Mouse (Mus musculus) heart, embryonic 16.5 days (tissue): ENCODE measurements around the gene Kcnk7. TPM values are rescaled to one million over a fixed set of nuclear protein-coding genes. Genes with fewer than 3 reads are reported as not detected.
A peak's percentile ranks its signal among the peaks of the same experiment; 100 is the strongest.

Experiments used
- ATAC-seq: fragments of 200-750 bp; cut with Nextera tagmentation; replicated peaks from 2 replicates; pipeline ENCODE4 v1.8.0; 2017; ENCODE audit warnings: moderate number of reproducible peaks; ENCODE audit not compliant: insufficient read depth, low FRiP score; ENCODE audit errors: extremely low read depth
- H3K27ac ChIP-seq: fragments of 300-500 bp; sonication (generic); 2 replicates; pipeline ENCODE4 v1.5.1; 2014; ENCODE audit warnings: mild to moderate bottlenecking, low read length, control low read depth, moderate library complexity
- H3K27me3 ChIP-seq: fragments of 300-500 bp; sonication (generic); 2 replicates; pipeline ENCODE4 v1.6.1; 2014; ENCODE audit warnings: low read length, mixed read lengths; ENCODE audit not compliant: control insufficient read depth, insufficient read depth
- H3K36me3 ChIP-seq: fragments of 300-500 bp; sonication (generic); 2 replicates; pipeline ENCODE4 v1.6.1; 2014; ENCODE audit not compliant: control insufficient read depth, insufficient read depth
- H3K4me1 ChIP-seq: fragments of 300-500 bp; sonication (generic); 2 replicates; pipeline ENCODE4 v1.6.1; 2014; ENCODE audit warnings: low read length, mixed read lengths; ENCODE audit not compliant: control insufficient read depth, insufficient read depth
- H3K4me2 ChIP-seq: fragments of 300-500 bp; sonication (generic); 2 replicates; pipeline ENCODE4 v1.6.1; 2014; ENCODE audit warnings: low read depth, mild to moderate bottlenecking, control low read depth, low read length
- H3K4me3 ChIP-seq: fragments of 300-500 bp; sonication (generic); 2 replicates; pipeline ENCODE4 v1.5.1; 2014; ENCODE audit warnings: mild to moderate bottlenecking, control low read depth, low read length
- H3K9ac ChIP-seq: fragments of 300-500 bp; sonication (generic); 2 replicates; pipeline ENCODE4 v1.6.1; 2014; ENCODE audit warnings: low read length, control low read depth
- H3K9me3 ChIP-seq: fragments of 300-500 bp; sonication (generic); replicated peaks from 2 replicates; pipeline ENCODE4 v1.6.1; 2016; ENCODE audit warnings: low read length; ENCODE audit not compliant: control insufficient read depth
- WGBS: fragments of 180-500 bp; shearing (Covaris S2); extraction: QIAGEN DNeasy Blood & Tissue Kit; methylation state at CpG from one replicate; pipeline ENCODE4 v1.1.7; 2014; 5-methylcytosine and 5-hydroxymethylcytosine counted together
- microRNA-seq: library from miRNA; unstranded; fragments of <30 nt; microRNA quantifications from one replicate; pipeline ENCODE4, GENCODE M21; 2017
- polyA plus RNA-seq: library from polyadenylated mRNA; unstranded; fragments of >200 nt; fragmentation: Nextera tagmentation; extraction: Ambion mirVana; gene quantifications from 2 replicates; pipeline ENCODE4 v1.2.1, GENCODE M21; 2015

Gene Kcnk7
- polyA plus RNA-seq, 1 experiment from 2014 or later, result 0.18 TPM

DNA sequence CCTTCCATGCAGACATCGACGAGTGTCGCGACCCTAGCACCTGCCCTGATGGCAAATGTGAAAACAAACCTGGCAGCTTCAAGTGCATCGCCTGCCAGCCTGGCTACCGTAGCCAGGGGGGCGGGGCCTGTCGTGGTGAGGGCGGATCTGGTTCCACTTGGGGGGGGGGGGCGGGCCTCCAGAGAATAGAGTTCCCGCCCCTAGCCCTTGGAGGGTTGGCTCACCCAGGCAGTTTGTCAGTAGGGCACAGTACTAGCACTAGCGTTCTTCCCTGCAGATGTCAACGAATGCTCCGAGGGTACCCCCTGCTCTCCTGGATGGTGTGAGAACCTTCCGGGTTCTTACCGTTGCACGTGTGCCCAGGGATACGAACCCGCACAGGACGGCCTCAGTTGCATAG, 47.6 kb downstream of the Kcnk7 start:
- Histone ChIP-seq H3K27ac (no peak overlapping the region), H3K4me3 (no peak overlapping the region), H3K36me3 (0 out of 2 replicates have a peak, but pooled peaks cover 2% of the 10 kb centered on the region), H3K9me3 (no peaks in the 10 kb centered on the region), H3K4me1 (peaks cover 10% of the 10 kb centered on the region), H3K4me2 (no peak overlapping the region), H3K9ac (no peak overlapping the region), H3K27me3 (peaks cover 31% of the 10 kb centered on the region)
- WGBS, result 20% methylated on average over 20 of the region's 20 CpGs
- no peak for ATAC-seq

DNA sequence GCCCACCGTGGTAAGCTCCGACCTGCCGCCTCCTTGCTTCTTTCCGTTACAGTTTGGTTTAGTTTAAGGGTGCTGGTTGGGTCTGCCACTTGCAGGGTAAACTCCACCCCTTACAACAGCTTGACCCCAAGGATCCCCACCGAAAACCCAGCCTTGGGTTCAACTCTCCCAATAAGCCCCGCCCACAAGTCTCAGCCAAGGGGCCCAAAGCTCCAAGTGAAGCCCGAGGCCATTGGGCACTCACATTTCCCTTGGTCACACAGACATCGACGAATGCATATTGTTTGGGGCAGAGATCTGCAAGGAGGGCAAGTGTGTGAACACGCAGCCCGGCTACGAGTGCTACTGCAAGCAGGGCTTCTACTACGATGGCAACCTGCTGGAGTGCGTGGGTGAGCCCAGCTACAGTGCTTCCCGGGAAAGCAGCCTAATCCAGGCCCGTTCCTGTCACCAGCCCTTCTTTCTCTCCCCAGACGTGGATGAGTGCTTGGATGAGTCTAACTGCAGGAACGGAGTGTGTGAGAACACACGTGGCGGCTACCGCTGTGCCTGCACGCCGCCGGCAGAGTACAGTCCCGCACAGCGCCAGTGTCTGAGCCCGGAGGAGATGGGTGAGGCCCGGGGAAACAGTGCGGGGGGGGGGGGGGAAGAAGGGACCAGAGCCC, 52.3 kb downstream of the Kcnk7 start:
- Histone ChIP-seq H3K9me3 (no peaks in the 10 kb centered on the region), H3K36me3 (peaks cover 36% of the 10 kb centered on the region), H3K27me3 (peaks cover 8% of the 10 kb centered on the region; the same call in 1 of the 2 replicates), H3K9ac (peak overlapping the region; percentile 45), H3K4me2 (peak overlapping the region; percentile 57), H3K27ac (no peak overlapping the region), H3K4me1 (peaks cover 10% of the 10 kb centered on the region), H3K4me3 (peak overlapping the region; percentile 28)
- peak; percentile 54 for ATAC-seq
- 21% methylated on average over 29 of the region's 29 CpGs for WGBS

Small RNA genes lying within 50 kb of the gene (microRNA-seq; reads per million reads assigned to microRNA genes)
- not detected for gene Mir6987

Other genes starting within 250 kb of the Kcnk7 start
- gene Ccdc85b, start 246.5 kb upstream of the Kcnk7 start, polyA plus RNA-seq, result 7.6 and 8.0 TPM in 2 replicates
- 108 TPM in 2 replicates for gene Fibp, start 243.8 kb upstream of the Kcnk7 start, polyA plus RNA-seq
- gene Ctsw, start 235.9 kb upstream of the Kcnk7 start, polyA plus RNA-seq, result 3.1 and 7.4 TPM in 2 replicates
- 62.7 and 76.1 TPM in 2 replicates for gene Efemp2, start 230.4 kb upstream of the Kcnk7 start, polyA plus RNA-seq
- 50.1 and 52.9 TPM in 2 replicates for gene Mus81, start 216.0 kb upstream of the Kcnk7 start, polyA plus RNA-seq
- gene Cfl1, start 213.9 kb upstream of the Kcnk7 start, polyA plus RNA-seq, result 1,696 and 1,829 TPM in 2 replicates
- gene 1700020D05Rik, start 200.6 kb upstream of the Kcnk7 start, polyA plus RNA-seq, result not detected in 2 replicates
- gene Snx32, start 193.8 kb upstream of the Kcnk7 start, polyA plus RNA-seq, result 17.2 and 18.3 TPM in 2 replicates
- 0.54 and 0.61 TPM in 2 replicates for gene Ovol1, start 143.7 kb upstream of the Kcnk7 start, polyA plus RNA-seq
- gene Ap5b1, start 136.3 kb upstream of the Kcnk7 start, polyA plus RNA-seq, result 3.8 and 4.0 TPM in 2 replicates
- 76.7 and 80.0 TPM in 2 replicates for gene Rnaseh2c, start 102.5 kb upstream of the Kcnk7 start, polyA plus RNA-seq
- 30.3 and 31.8 TPM in 2 replicates for gene Kat5, start 94.1 kb upstream of the Kcnk7 start, polyA plus RNA-seq
- 37.7 and 38.2 TPM in 2 replicates for gene Rela, start 66.9 kb upstream of the Kcnk7 start, polyA plus RNA-seq
- gene Sipa1, start 40.7 kb upstream of the Kcnk7 start, polyA plus RNA-seq, result 23.5 and 24.9 TPM in 2 replicates
- gene Map3k11, start 15.6 kb upstream of the Kcnk7 start, polyA plus RNA-seq, result 24.4 and 26.8 TPM in 2 replicates
- 11.5 and 13.4 TPM in 2 replicates for gene Pcnx3, start 15.5 kb upstream of the Kcnk7 start, polyA plus RNA-seq
- 92.3 and 97.5 TPM in 2 replicates for gene Ehbp1l1, start 21.9 kb downstream of the Kcnk7 start, polyA plus RNA-seq
- 68.6 and 72.3 TPM in 2 replicates for gene Fam89b, start 25.3 kb downstream of the Kcnk7 start, polyA plus RNA-seq
- gene Ltbp3, start 36.5 kb downstream of the Kcnk7 start, polyA plus RNA-seq, result 27.3 and 31.5 TPM in 2 replicates
- 62.1 and 66.6 TPM in 2 replicates for gene Scyl1, start 67.1 kb downstream of the Kcnk7 start, polyA plus RNA-seq
- 33.6 and 34.8 TPM in 2 replicates for gene Frmd8, start 170.9 kb downstream of the Kcnk7 start, polyA plus RNA-seq
- 4.6 and 5.0 TPM in 2 replicates for gene Slc25a45, start 173.4 kb downstream of the Kcnk7 start, polyA plus RNA-seq
- gene Tigd3, start 189.8 kb downstream of the Kcnk7 start, polyA plus RNA-seq, result 1.5 and 1.6 TPM in 2 replicates
- 97.5 and 103 TPM in 2 replicates for gene Dpf2, start 208.6 kb downstream of the Kcnk7 start, polyA plus RNA-seq
- gene Cdc42ep2, start 220.4 kb downstream of the Kcnk7 start, polyA plus RNA-seq, result 12.4 and 12.6 TPM in 2 replicates